Mouse (Mus musculus) urinary bladder, adult 2 months (tissue): Measurements from ENCODE around the gene Ninj2. TPM values are rescaled to one million over a fixed set of nuclear protein-coding genes. Genes with fewer than 3 reads are reported as not detected.

ENCODE experiments used
- DNase-seq: peaks from one replicate; pipeline ENCODE4 v3.0.0; 2022; ENCODE audit warnings: low spot score
- polyA plus RNA-seq: library from polyadenylated mRNA; depleted of rRNA; stranded (reverse); fragments of >200 nt; gene quantifications from 2 replicates; pipeline ENCODE4 v1.2.3, GENCODE M21; 2012

Gene Ninj2
- polyA plus RNA-seq, 1 experiment: 0.10 TPM

- no peak for DNase-seq
Observed at GRCm38 (mm10) chr6:120094091-120094776, 1.1 kb downstream of the Ninj2 start.

GRCm38 (mm10) chr6:120095096-120095495 is 1.9 kb downstream of the Ninj2 start:
- DNase-seq: no peak

- DNase-seq: no peak
Observed at GRCm38 (mm10) chr6:120095501-120095900, 2.4 kb downstream of the Ninj2 start.

- no peak for DNase-seq
Observed at GRCm38 (mm10) chr6:120099392-120099791, 6.2 kb downstream of the Ninj2 start.

GRCm38 (mm10) chr6:120101221-120101620 is 8.1 kb downstream of the Ninj2 start:
- DNase-seq: no peak

- no peak for DNase-seq
Observed at GRCm38 (mm10) chr6:120101996-120102395, 8.8 kb downstream of the Ninj2 start.

- DNase-seq: no peak
Observed at GRCm38 (mm10) chr6:120103104-120103503, 10.0 kb downstream of the Ninj2 start.

GRCm38 (mm10) chr6:120105055-120105454 is 11.9 kb downstream of the Ninj2 start:
- no peak for DNase-seq

- no peak for DNase-seq
Observed at GRCm38 (mm10) chr6:120107586-120107985, 14.4 kb downstream of the Ninj2 start.

GRCm38 (mm10) chr6:120108061-120108460 is 14.9 kb downstream of the Ninj2 start:
- DNase-seq: no peak

GRCm38 (mm10) chr6:120109173-120109572 is 16.0 kb downstream of the Ninj2 start:
- no peak for DNase-seq

GRCm38 (mm10) chr6:120109932-120110331 is 16.8 kb downstream of the Ninj2 start:
- DNase-seq: no peak

- no peak for DNase-seq
Observed at GRCm38 (mm10) chr6:120110738-120111409, 17.7 kb downstream of the Ninj2 start.

- DNase-seq: no peak
Observed at GRCm38 (mm10) chr6:120111410-120111783, 18.2 kb downstream of the Ninj2 start.

GRCm38 (mm10) chr6:120111984-120112803 is 19.0 kb downstream of the Ninj2 start:
- peak; percentile 27 for DNase-seq

- DNase-seq: no peak
Observed at GRCm38 (mm10) chr6:120113856-120114255, 20.7 kb downstream of the Ninj2 start.

GRCm38 (mm10) chr6:120114271-120114670 is 21.1 kb downstream of the Ninj2 start:
- DNase-seq: no peak

GRCm38 (mm10) chr6:120114698-120115097 is 21.5 kb downstream of the Ninj2 start:
- DNase-seq: no peak

- no peak for DNase-seq
Observed at GRCm38 (mm10) chr6:120115443-120115842, 22.3 kb downstream of the Ninj2 start.

GRCm38 (mm10) chr6:120119824-120120223 is 26.7 kb downstream of the Ninj2 start:
- no peak for DNase-seq

GRCm38 (mm10) chr6:120124688-120125087 is 31.5 kb downstream of the Ninj2 start:
- DNase-seq: no peak

GRCm38 (mm10) chr6:120126456-120126855 is 33.3 kb downstream of the Ninj2 start:
- DNase-seq: no peak

- no peak for DNase-seq
Observed at GRCm38 (mm10) chr6:120127321-120127720, 34.2 kb downstream of the Ninj2 start.
